Mouse (Mus musculus): ENCODE results near the gene Slbp.

The Slbp gene

DNA sequence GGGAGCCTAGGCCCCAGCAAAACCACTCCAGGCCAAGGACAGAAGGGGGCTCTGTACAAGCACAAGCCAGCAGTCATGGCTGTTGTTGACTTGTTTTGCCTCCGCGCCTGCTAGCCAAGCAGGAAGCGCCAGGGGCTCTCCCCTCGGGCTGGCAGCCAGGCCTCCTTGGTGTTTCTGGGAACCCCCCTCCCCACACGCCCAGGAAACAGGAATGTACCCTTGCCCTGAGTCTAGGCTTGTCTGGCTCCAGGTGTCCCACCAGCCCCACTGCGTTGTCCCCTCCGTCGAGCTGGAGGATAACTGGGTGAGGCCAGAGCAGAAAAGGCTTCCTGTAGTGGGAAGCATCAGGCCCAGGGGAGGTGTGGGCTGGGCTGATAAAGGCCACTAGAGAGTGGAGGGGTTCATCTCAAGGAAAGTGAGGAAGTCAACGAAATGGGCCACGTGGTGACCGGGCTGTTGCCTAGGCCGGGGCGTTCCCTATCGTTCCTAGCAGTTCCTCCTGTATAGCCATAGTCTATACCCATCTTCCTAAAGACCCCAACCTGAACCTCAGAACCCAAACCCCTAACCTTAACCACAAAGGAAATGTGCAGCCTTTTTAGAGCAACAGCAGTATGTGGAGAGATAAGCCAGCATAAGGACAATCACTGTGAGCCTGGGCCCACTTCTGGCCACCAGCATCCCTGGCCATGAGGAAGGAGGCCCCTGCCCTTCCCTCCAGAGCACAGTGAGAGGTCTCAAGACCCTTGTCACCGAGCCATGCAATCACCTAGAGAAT is 29.4 kb upstream of the Slbp start:
- no peak for DNase-seq (ENCODE audit: low spot score in 2 of 2)

DNA sequence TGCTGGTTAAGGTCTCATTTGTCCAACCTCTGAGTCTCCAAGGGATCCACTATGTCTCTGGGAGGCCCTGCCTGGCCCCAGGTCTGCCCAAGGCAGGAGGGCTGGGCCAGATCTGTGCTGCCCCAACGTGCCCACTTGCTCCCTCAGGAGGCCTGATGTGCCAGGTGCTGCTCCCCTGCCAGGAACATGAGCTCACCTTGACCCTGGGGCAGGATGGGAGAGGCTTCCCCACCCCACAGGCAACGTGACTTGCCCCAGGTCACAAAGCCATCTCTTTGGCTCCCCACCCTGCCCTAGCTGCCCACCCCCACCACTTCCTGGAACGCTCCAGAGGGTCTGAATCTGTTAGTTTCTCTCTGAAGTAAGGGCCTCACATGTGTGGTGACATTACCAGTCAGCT is 28.7 kb upstream of the Slbp start:
- no peak for DNase-seq (ENCODE audit: low spot score in 2 of 2)

DNA sequence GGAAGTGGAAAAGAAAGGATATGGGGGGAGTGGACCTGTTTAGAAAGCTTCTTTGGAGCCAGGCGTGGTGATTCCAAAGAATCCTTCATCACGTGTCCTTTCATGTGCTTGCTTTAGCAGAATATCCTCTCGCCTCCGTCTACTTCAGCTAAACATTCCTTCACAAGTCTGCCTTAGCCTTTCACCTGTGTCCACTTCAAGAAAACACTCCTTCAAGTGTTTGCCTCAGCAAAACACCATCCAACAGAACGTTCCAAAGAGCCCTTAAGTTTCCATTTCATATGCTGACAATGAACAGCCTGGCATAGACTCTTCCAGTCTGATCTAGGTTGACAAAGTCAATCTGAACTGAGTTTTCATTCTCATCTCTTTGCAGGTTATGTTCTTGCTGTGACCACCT is 25.9 kb upstream of the Slbp start:
- no peak for DNase-seq (ENCODE audit: low spot score in 2 of 2)

DNA sequence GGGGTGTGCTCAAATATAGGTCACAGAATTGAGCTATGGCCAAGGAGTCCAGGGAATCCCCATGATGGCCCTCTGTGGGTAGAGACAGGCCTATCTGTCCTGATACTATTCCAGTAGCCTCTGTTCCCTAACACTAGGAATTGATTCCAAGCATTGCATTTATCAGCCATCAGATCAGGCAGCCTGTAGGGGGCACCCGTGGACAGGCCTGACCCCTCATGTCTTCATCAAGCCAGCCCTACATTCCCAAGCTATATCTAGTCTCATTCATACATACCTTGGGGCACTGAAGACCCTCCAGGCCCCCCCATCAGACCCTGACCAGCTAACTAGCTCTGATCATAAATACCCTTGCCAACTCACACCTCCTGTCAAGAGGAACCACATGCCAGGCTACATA is 23.6 kb upstream of the Slbp start:
- DNase-seq (ENCODE audit: low spot score in 2 of 2) = peak in 1 of 2 experiments; percentile 68

DNA sequence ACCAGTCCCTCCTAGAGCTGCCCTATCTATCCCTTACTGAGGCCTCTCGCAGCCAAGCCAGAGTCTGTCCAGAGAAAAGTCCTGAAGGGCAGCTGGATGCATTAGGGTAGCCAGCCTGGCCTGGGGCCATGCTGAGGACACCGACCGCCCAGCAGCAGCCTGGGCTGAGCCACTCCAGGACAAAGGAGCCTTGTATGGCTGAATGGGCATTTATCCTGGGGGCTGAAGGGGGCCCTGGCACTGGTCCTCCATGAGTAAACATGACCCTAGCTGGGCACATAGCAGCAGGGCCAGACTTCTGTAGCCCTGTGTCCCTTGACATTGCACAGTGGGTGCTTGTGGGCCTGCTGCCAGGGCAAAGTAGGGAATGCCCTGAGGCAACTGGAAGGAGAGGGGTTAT is 22.1 kb upstream of the Slbp start:
- peak; percentile 49 to 75 for DNase-seq (ENCODE audit: low spot score in 2 of 2)

DNA sequence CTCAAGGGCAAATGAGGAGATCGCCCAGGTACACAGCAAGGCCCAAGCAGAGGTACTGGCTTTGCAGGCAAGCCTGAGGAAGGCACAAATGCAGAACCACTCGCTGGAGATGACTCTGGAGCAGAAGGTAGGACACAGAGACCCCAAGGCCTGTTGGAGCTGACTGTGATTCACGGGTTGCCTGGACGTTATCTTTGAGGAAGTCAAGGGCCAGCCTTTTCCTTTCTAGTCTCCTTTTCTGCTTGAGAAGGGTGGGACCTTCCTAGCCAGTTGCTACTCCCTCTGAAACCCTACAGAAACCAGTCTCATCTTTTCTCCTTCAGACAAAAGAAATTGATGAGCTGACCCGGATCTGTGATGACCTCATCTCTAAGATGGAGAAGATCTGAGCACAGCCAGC is 19.3 kb upstream of the Slbp start:
- no peak for DNase-seq (ENCODE audit: low spot score in 2 of 2)

DNA sequence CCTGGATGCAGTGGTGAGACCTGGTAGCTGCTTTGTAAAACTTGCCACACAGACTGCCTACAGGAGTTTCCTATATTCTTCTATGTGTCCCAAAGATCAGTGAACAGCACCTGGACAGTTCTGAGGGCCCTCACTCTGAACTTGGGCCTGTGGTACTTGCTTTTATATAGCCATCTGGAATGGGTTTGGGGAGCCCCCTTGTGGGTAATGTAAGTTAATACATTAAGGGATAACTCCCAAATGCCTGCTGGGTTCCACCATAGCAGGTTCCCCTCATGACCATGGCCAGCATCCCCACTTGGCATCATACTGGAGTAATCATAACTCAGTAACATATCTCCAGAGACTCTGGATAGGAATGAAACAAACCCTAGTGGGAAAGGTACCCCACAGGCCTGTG is 15.8 kb upstream of the Slbp start:
- DNase-seq (ENCODE audit: low spot score in 2 of 2) = no peak

DNA sequence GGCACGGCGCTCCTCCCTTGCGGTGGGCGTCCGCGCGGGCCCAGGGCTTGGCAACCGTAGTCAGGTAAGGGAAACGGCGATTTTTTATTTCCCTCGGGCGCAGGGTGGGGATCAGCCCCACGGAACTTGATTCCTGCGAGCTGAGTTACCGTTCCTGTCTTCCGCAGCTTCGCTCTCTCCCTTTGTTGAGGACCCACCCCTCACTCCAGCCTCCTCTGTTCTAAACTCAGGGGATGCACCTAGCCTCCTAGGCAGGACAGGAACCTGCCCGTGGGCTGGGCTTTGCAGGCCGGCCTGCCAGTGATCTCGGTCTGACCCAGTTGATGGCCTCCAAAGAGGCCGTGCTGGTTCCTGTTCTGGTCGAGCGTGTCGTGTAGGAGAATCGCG is 6.3 kb upstream of the Slbp start:
- DNase-seq (ENCODE audit: low spot score in 2 of 2) = no peak

DNA sequence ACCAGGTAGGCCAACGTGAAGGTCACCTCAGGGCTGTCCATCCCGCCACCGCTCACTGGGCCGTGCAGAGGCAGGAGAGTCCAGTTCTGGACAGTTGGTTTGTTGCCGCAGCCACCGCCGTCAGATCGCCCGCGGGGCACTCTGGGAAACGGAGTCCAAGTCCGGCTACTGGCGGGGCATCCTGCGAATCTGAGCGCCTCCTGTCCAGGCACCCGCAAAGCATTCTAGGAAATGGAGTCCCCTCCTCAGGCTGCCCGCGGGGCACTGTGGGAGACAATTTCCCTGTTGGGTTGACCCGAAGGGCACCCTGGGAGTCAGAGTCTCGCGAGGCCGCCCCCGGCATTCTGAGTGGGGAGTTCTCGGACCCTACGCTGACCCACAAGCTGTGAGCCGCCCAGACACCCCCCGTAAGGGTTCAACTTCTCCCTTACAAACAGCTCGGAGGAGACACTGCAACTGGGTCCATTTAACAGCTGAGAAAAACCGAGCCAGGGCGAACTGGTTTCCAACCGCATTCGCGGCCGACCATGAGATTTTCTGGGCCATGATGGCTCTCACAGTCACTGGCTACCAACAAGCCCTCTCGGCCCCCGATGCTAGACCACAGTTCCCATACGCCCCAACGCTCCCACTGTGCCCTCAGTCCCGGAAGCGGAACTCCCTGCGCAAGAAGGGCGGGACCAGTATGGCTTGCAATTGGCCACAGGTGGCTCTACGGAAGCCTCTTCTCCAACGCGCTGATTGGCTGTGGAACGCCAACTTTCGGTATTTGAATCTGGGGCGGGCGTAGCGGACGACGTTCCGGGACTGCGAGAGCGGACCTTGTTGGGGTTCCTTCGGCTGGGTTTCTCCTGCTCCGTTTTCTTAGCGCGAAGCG is 5.7 kb upstream of the Slbp start, which contains the start of the genes Tacc3 and Tmem129:
TSS of gene Tacc3 (plus strand) at position 342 of the 877 bp plus-strand sequence.
TSS of gene Tmem129 (minus strand) at position 630 of the 877 bp plus-strand sequence.
- DNase-seq (ENCODE audit: low spot score in 2 of 2) = peak; percentile 97 to 99

DNA sequence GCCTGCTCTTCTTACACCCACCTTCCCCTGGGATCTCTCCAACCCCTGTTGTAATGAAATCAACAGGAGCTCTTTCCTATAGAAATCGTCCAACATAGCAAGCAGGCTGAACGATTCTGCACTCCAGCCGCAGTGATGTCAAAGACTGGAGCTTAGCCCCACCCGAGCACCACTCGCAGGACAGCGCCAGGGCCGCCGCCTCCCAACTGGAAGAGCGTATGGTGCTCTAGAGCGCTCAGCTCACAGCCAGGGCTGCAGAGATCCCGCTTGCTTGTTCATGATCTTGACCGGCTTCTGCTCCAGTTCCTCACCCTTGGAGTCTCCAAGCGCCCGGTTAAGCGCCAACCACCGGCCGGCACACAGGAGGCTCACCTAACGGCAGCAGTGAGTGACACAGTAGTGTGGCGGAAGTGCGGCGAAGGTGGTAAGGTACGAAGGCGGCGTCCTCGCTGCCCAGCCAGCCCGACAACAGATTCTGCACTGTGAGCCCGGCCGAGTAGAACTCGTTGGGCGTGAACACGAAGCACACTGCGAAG is 4.9 kb upstream of the Slbp start:
- no peak for DNase-seq (ENCODE audit: low spot score in 2 of 2)

DNA sequence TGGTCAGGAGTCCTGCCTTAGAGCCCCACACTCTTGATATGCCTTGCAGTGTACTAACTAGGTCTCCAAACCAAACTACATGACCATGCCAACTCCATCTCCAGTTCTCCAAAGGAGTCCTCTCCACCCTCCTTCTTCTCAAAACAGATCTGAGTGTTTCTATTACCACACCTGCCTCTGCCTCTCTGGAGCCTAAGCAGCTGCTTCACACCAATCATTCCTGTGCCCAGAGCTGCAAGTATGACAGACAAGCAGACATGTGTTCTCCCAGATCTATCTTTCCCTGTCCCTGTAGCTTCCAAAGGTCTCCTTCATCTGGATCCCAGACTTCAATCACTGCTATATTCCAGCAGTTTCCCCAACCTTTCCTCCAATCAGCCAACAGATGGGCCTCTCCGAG is 4.4 kb upstream of the Slbp start:
- DNase-seq (ENCODE audit: low spot score in 2 of 2) = no peak

DNA sequence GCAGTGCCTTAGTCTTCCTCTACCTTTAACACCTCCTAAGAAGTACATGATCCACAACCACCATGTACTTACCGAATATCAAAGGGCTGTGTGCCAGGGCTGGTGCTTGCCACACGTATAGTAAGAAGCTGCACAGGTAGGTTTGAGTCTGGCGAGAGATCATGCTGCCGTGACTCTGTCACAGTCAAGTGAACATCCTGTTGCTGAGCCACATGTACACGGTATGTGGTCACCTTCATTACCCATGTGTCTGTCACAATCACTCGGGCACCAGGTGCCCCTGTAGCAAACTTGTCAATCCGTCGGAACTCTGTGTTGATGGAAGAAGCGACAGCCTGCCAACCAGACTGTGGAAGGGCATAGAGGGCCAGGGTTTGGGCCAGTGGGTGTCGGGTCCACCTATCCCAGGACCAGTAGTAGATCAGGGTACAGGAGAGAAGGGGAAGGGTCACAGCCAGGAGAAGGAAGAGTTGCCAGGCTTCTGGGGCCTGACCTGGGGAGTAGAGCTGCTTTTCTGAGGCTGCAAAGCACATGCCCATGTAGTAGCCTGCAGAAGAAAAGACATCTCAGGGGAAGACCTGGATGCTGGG is 3.0 kb upstream of the Slbp start:
- DNase-seq (ENCODE audit: low spot score in 2 of 2) = no peak

DNA sequence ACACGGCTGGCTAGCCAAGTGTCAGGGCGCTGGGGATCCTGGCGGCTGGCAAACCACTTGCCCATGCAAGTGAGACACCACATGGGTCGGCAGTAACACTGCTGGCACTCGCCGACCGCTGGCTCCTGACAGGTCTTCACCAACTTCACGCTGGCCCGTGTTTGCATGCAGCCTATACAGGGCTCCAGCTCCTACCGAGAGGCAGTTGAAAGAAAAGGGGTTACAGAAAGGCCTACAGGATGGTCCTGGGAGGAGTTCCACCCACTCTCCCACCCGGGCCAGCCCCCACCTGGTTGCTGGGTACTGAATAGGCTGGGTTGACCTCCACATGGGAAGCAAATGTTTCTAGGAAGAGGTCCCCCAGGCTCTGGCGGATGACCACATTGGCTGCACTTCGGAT is 2.0 kb upstream of the Slbp start:
- no peak for DNase-seq (ENCODE audit: low spot score in 2 of 2)

DNA sequence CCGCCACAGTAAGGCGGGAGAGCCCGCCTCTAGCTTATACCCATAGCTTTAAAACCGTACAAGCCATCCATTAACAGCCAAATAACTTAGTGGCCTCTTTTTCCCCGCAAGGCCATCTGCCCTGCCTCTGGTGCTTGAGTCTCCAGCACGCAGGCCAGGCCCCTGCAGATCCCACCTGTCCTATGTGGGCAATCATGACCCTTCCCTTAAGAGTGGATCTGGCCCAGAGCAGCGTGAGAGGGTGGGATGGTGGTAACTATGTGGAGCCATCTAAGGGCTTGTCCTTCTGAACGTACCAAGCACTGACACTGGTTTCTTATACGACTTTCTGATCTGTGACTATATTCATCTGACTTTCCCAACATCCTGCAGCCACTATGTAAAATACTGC is 404 bp upstream of the Slbp start:
- DNase-seq (ENCODE audit: low spot score in 2 of 2) = no peak

DNA sequence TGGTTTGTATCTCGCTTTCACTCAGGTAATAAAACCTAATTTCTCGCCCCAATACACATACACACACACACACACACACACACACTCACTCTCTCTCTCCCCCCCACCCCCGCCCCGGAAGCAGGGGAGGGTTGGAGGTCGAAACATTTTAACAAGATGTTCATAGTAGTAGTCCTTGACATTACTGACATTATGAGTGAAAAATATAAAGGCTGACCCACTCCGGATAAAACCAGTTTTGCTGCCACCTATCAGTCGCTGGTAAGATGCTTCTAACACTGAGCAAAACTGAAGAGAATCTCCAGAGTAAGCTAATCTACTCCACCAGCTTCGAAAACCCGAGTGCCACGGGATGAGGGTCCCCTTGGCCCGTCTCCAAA is 843 bp downstream of the Slbp start:
- DNase-seq (ENCODE audit: low spot score in 2 of 2) = no peak

DNA sequence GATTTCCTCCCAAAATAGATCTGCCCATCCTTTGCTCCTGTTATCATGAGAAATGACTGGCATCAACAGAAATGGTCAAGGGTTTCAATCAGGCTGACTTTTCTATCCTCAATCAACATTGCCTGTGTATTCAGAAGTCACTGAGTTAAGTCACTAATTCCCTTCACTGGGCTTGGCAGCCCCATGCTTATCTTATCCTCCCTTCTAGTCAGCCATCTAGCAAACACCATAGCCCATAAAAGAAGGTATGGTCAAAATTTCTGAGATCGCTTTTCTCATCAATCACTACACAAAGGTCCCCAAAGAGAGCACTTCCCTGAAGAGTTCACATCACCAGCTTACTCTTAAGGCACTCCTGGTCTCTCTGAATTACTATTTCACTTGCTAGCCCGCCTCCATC is 1.4 kb downstream of the Slbp start:
- no peak for DNase-seq (ENCODE audit: low spot score in 2 of 2)

DNA sequence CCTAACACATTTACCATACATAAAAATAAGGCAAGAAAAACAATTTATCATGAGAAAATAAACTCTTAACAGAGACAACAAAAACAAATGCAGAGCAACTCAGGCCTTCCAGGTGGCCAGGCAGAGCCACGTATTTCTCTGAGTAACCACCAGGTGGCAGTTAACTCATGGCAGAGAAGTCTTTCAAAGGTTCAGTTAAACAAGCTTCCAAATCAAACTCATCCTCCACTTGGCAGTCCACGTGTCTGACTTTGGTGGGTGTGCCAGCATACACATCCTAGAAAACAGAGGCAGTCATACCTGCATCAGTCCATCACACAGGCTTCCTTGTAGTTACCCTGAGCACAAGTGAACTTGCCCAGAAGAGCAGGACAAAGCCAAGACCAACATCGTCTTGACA is 11.7 kb downstream of the Slbp start:
- DNase-seq (ENCODE audit: low spot score in 2 of 2) = peak in 1 of 2 experiments; percentile 58

DNA sequence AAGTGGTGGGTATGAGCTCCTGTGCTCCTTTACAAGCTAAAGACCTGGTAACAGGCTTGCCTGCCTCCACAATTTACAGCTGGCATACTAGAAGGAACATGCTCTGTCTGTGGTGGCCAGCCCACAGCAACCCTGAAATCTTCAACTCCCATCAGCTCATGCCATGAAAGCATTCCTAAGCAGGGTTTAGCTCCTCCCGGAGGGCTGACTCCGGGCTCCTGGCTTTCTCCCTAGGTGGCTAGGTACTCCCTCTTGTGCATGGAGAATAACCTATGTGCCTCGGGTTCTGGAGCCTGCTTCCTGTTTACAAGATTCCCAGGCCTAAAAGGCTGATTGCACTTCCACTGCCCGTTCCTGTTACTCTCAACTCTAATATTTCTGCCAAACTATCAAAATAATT is 13.5 kb downstream of the Slbp start:
- DNase-seq (ENCODE audit: low spot score in 2 of 2) = no peak

DNA sequence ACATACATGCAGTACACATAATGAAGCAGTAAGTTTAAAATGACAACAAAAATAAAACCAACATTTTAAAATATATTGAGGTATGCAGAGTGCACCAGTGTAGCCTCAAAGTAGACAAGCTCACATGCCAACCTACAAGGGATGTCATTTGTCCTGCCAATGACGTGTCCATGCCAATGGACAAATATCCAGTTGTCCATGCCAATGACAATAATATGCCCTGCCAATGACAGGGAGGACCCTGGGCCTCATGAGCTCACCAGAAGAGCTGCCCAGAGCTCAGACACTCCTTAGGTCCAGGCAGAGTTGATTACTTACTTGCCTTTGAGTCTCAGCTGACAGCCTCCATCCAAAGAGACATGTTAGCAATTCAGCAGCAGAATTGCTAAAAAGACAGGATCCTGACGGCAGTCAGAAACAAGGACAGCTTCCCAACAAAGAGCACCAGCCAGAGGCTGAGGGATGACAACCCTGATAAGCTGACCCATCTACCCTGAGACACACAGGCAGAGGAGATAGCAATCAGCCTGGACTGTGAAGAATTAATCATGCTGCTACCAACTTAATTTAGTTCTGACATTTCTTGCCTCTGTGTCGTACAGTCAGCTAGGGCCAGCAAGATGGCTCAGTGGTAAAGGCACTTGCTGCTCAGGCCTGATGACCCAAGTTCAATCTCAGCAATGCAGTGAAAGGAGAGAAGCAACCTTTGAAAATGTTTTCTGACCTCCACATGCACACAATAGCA is 14.6 kb downstream of the Slbp start:
- no peak for DNase-seq (ENCODE audit: low spot score in 2 of 2)

DNA sequence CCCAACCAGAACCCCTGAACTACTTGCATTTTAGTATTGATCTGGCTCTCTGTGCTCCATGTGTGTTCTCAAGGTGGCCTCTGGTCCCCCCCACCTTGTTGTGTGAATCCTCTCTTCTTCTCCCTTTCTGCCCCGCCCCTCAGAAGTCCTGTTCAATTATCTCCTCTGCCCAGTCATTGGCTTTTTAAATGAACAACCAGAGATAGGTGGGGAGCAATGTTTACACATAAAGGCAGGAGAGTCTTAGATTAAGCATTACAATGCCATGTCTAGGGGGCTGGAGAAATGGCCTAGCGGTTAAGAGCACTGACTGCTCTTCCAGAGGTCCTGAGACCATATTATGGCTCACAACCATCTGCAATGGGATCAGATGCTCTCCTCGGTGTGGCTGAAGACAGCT is 17.0 kb downstream of the Slbp start:
- DNase-seq (ENCODE audit: low spot score in 2 of 2) = no peak

DNA sequence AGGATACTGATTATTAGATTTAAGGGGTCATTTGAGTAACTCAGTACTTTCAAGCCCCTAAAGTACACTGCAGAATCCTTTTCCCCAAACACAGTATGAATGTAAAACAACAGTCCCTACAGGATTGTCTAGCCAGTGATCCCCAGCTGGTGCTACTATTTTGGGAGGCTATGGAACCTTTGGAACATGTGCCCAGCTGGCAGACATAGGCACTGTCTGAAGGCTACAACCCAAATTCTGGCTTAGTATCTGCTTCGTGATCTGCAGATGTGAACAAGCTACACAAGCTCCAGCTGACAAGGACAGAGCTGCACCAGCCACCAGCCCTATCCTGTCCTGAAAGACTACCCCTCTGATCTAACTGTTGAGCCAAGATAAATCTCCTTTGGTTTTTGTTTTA is 19.8 kb downstream of the Slbp start:
- no peak for DNase-seq (ENCODE audit: low spot score in 2 of 2)

DNA sequence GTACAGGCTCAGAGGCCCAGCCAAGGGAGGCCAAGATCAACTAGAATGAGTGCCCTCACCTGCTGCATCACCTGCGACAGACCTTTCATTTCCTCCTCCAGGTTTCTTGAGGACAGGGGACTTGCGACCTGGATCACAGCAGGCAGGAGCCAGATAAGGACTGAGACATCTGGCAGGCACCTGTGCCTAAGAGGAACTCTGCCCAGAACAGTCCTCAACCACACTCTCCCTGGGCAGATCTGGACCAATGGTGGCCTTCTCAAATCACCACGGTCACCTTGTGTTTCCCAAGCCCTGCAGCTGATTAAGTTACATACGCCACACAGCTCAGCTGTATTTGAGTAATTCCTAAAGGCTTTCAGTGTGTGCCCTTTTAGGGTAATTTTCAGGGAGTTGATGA is 21.8 kb downstream of the Slbp start:
- no peak for DNase-seq (ENCODE audit: low spot score in 2 of 2)
